Mouse (Mus musculus): Measurements from ENCODE around the gene Rflnb.

Gene Rflnb

GRCm38 (mm10) chr11:76027139-76028071, at the start of gene Rflnb:
Gene Rflnb (minus strand): TSS chr11:76027782.
- peak in 1 of 2 experiments; percentile 54 for DNase-seq (ENCODE audit: low spot score in 2 of 2)

DNA sequence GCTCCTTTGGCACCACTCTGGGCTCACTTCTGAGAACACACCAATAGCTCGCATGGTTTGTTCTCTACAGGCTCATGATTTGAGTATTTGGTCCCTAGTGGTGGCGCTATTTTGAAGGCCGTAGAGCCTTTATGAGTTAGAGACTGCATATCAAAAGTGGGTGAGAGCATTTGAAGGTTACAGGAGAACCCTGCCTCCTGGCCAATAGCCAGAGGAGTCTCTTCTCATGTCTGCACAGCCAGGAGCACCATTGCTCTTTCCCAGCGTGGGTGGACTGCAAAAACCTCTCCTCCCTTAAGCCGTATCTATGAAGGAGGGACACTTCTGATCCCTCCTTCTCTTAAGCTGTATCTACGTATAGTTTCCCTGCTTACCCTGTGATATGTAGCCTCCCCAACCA, 49.8 kb upstream of the Rflnb start:
- no peak for DNase-seq (ENCODE audit: low spot score in 2 of 2)

DNA sequence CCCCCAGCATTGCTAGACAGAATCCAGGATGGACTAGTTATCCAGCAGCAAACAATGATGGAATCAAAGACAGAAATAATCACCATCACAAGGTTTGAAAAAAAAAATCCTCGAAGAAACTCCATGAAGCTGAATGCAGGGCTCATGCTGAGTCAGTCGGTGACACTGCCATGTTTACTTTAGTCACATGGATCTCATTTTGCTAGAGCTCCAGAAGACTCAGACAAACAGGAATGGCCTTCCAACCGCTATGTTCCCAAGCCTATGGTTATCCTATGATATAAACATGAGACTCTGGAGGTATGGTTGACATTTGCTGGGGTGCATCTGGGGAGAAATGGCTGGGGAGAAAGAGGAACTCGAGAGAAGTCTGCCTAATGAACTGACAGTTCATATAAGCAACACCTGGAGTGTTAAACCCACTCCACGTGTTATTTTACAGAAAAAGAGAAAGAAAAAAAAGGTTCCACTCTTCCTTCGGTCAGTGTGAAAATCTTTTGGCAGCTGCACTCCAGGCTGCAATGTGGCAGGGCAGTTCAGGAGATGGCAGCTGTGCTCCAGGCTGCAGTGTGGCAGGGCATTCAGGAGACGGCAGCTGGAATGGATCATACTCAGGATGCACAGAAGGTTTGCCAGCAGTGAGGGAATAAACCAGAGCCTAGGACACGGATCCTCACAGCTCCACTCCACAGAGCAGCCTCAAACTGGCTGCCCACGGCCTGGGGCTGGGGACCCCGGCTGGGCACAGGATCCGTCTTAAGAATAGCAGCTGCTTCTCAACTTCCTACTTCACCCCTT, 46.9 kb upstream of the Rflnb start:
- no peak for DNase-seq (ENCODE audit: low spot score in 2 of 2)

DNA sequence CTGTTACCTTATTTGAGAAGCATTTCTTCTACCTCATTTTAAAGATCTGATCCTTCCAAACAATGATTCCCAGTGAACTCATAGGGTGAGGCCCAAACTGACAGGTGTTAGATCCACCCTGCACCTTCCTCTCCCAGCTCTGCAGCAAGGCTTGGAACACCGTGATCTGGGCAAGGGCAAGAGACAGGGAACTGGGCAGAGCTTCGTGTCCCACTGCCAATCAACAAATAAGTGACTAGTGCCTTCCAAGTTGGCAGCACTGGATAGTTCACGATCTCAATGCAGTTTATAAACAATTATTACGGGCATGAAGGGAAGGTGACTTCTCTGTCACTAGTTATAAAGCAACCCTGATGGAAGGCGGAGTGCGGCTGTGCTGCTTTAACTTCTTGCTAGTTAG, 42.2 kb upstream of the Rflnb start:
- no peak for DNase-seq (ENCODE audit: low spot score in 2 of 2)

GRCm38 (mm10) chr11:76066563-76067156, 39.1 kb upstream of the Rflnb start:
- no peak for DNase-seq (ENCODE audit: low spot score in 2 of 2)

GRCm38 (mm10) chr11:76065521-76066095, 38.0 kb upstream of the Rflnb start:
- no peak for DNase-seq (ENCODE audit: low spot score in 2 of 2)

- DNase-seq (ENCODE audit: low spot score in 2 of 2): no peak
These were observed 36.8 kb upstream of the Rflnb start for GRCm38 (mm10) chr11:76064411-76064810.

- no peak for DNase-seq (ENCODE audit: low spot score in 2 of 2)
These were observed 33.3 kb upstream of the Rflnb start for GRCm38 (mm10) chr11:76060906-76061305.

- DNase-seq (ENCODE audit: low spot score in 2 of 2): no peak
These were observed 32.4 kb upstream of the Rflnb start for GRCm38 (mm10) chr11:76059971-76060370.

GRCm38 (mm10) chr11:76056487-76056886, 28.9 kb upstream of the Rflnb start:
- no peak for DNase-seq (ENCODE audit: low spot score in 2 of 2)

- DNase-seq (ENCODE audit: low spot score in 2 of 2): no peak
These were observed 24.9 kb upstream of the Rflnb start for GRCm38 (mm10) chr11:76052496-76052895.

DNA sequence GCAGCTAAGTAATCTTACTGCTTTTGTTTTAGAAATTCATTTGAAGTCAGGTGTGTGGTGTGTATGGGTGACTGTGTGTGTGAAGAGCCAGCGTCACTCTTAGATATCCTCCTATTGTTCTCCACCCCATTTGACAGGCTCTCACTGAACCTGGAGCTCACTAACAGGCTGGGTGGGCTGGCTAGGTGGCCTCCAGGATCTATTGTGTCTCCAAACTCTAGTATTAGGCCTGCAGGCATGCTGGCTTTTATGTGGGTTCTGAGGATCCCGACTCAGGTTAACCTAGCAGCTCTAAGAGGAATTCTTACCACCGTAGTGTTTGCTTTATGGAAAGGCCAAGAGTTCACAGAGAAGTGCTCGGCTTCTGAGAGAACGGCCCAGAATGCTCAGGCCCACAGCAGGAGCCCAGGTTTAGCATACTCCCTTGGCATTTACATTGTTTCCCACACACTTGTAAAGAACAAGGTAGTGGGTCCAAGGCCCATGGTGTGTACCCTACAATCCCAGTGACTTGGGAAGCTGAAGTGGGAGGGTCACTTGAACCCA, 23.5 kb upstream of the Rflnb start:
- DNase-seq (ENCODE audit: low spot score in 2 of 2): no peak

DNA sequence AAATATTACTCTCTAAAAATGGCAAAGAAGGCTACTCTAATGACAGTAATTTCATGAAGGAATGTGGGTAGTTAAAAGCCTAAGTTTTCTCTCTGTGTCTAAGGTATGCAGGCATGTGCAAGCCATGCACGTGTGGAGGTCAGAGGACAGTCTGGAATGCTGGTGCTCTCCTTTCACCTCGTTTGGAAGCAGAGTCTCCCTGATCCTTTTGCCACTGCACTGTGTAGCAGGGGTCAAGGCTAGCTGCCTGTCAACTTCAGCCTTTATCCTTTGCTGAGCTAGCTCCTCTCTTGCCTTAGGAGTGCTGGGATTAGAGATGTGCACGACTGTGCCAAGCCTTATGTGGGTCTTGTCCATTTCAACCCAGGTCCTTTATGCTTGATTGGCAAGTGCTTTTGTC, 22.9 kb upstream of the Rflnb start:
- no peak for DNase-seq (ENCODE audit: low spot score in 2 of 2)

GRCm38 (mm10) chr11:76045367-76045766, 17.8 kb upstream of the Rflnb start:
- no peak for DNase-seq (ENCODE audit: low spot score in 2 of 2)

- no peak for DNase-seq (ENCODE audit: low spot score in 2 of 2)
These were observed 16.9 kb upstream of the Rflnb start for GRCm38 (mm10) chr11:76044468-76044867.

DNA sequence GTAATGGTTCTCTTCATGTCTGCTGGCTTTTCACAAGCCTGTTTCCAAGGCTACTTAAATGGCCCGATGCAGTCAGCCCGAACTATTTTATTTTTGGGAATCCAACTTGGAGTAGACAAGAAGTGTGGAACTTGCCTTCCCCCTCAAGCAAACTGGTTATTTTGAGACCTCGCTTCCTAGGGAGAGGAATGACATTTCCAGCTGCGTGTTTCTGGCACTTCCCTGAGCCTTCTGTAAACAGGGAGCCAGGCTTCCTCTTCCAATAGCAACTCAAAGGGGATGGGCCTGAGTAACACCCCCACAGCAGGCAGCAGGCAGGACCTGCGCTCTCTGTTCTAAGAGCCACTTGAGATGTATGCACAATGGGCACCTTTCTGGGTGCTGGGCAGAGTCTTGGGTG, 15.3 kb upstream of the Rflnb start:
- DNase-seq (ENCODE audit: low spot score in 2 of 2): peak; percentile 45 to 66

GRCm38 (mm10) chr11:76042041-76042638, 14.6 kb upstream of the Rflnb start:
- DNase-seq (ENCODE audit: low spot score in 2 of 2): no peak

- DNase-seq (ENCODE audit: low spot score in 2 of 2): no peak
These were observed 13.3 kb upstream of the Rflnb start for GRCm38 (mm10) chr11:76040761-76041376.

- DNase-seq (ENCODE audit: low spot score in 2 of 2): no peak
These were observed 12.5 kb upstream of the Rflnb start for GRCm38 (mm10) chr11:76040106-76040505.

DNA sequence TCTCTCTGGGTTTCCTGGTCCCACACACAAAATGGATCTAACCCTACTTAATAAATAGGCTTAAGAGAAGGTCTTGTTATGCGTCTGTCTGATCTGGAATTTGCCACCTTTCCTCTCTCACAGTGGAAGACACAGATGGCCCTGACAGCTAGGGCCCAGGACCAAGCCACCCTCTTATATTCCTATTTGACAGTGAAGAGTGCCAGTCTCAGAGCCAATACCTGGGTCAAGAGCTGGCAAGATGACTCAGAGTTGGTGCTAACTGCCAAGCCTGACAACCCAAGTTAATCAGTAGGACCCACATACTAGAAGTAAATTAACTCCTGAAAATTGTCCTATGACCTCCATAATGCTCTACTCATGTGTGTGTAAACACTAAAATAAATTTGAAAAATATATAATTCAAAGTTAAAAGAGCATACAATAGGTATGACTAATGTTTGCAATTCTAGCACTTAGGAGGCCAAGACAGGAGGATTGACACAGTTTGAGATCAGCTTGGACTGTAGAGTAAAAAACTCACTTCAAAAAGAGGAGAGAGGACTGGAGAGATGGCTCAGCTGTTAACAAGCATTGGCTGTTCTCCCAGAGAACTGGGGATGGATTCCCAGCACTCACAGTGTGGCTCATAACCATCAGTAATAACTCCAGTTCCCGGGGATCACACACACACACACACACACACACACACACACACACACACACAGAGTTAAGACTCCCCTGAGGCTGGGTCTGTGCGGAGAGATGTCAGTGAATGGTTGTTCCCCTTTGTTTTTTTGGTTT, 11.9 kb upstream of the Rflnb start:
- DNase-seq (ENCODE audit: low spot score in 2 of 2): no peak
